Mouse (Mus musculus) stomach, embryonic 15.5 days (tissue): ENCODE measurements at regions not wholly inside any gene's neighbourhood (a gene's known extent, or its start where the extent isn't known, plus 50 kb on each side); places are given as distances from the start of the nearest gene placed in this dataset.
"Not testable (repeated sequence)": the region's sequence is repeated elsewhere in the genome, so short reads cannot be mapped to it uniquely, and the experiment has no call there.

Experiments used
- ATAC-seq: fragments of 200-750 bp; cut with Nextera tagmentation; 2 replicates; pipeline ENCODE4 v1.8.0; 2017; ENCODE audit warnings: low read depth, moderate number of reproducible peaks, moderate TSS enrichment; ENCODE audit not compliant: insufficient read depth, low FRiP score
- H3K27ac ChIP-seq: fragments of 300-500 bp; sonication (generic); 2 replicates; pipeline ENCODE4 v1.5.1; 2015; ENCODE audit warnings: mild to moderate bottlenecking, inconsistent platforms
- H3K27me3 ChIP-seq: fragments of 300-500 bp; sonication (generic); replicated peaks from 2 replicates; pipeline ENCODE4 v1.6.1; 2015; ENCODE audit warnings: inconsistent platforms
- H3K36me3 ChIP-seq: fragments of 300-500 bp; sonication (generic); 2 replicates; pipeline ENCODE4 v1.6.1; 2015; ENCODE audit warnings: inconsistent platforms
- H3K4me1 ChIP-seq: fragments of 300-500 bp; sonication (generic); 2 replicates; pipeline ENCODE4 v1.6.1; 2015; ENCODE audit warnings: inconsistent platforms
- H3K4me2 ChIP-seq: fragments of 300-500 bp; sonication (generic); 2 replicates; pipeline ENCODE4 v1.6.1; 2015; ENCODE audit warnings: mild to moderate bottlenecking, inconsistent platforms
- H3K4me3 ChIP-seq: fragments of 300-500 bp; sonication (generic); replicated peaks from 2 replicates; pipeline ENCODE4 v1.5.1; 2015; ENCODE audit warnings: inconsistent platforms
- H3K9ac ChIP-seq: fragments of 300-500 bp; sonication (generic); 2 replicates; pipeline ENCODE4 v1.6.1; 2015; ENCODE audit warnings: inconsistent platforms
- H3K9me3 ChIP-seq: fragments of 300-500 bp; sonication (generic); 2 replicates; pipeline ENCODE4 v1.6.1; 2016; ENCODE audit warnings: inconsistent platforms
- WGBS: fragments of 180-500 bp; shearing (Covaris S2); methylation state at CpG from one replicate; pipeline ENCODE4 v1.1.7; 2015; 5-methylcytosine and 5-hydroxymethylcytosine counted together

- Histone ChIP-seq H3K9ac (no peak overlapping the region), H3K4me2 (no peak overlapping the region), H3K9me3 (no peaks in the 10 kb centered on the region), H3K4me1 (no peaks in the 10 kb centered on the region), H3K27ac (no peak overlapping the region), H3K36me3 (no peaks in the 10 kb centered on the region), H3K27me3 (no peaks in the 10 kb centered on the region), H3K4me3 (no peak overlapping the region)
- WGBS: 66% methylated on average over 1 of the region's 1 CpGs
- no peak for ATAC-seq
Observed at GRCm38 (mm10) chr3:133677892-133678291, 133.0 kb upstream of the Tet2 start.

DNA sequence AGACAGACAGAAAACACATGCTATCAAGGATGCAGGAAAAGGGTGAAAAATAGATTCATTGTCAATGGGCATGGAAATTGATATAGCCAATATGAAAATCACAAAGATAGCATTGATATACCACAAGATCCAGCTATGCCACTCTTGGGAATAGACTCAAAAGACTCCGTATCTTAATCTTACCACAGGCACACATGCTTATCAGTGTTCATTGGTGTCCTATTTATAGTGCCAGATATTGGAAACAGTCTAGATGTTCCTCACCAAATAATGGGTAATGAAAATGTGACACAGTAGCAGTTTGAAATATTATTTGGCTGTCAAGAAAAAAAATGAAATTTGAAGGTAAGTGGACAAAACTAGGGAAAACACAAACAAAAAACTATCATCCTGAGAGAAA lies 135.0 kb upstream of the Tet2 start:
- no peaks in the 10 kb centered on the region for H3K27me3 ChIP-seq
- ATAC-seq: no peak
- H3K9me3 ChIP-seq: no peaks in the 10 kb centered on the region
- H3K27ac ChIP-seq: no peak overlapping the region
- no peak overlapping the region for H3K4me3 ChIP-seq
- H3K36me3 ChIP-seq: no peaks in the 10 kb centered on the region
- 67% methylated on average over 1 of the region's 1 CpGs for WGBS
- H3K4me1 ChIP-seq: no peaks in the 10 kb centered on the region
- H3K9ac ChIP-seq: no peak overlapping the region
- no peak overlapping the region for H3K4me2 ChIP-seq

DNA sequence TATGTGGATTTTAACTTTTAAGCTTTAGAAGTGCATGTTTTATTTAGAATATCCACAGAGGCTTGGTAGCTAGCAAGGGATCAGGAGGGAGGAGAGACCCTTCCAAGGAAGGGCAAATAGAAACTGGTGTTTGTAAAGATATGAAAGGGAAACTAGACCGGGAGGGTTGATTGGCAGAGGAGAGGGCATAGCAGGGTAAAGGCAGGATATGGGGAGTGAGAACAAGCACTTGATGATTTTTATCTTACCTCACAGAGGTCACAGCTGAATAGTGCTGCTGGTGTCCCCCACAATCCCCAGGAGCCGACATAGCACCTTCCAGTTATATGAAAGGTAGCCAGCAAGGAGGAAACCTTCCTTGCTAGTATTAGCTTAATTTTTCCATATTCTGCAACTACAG lies 135.4 kb upstream of the Tet2 start:
- Histone ChIP-seq H3K27me3 (no peaks in the 10 kb centered on the region), H3K4me2 (no peak overlapping the region), H3K27ac (no peak overlapping the region), H3K9me3 (no peaks in the 10 kb centered on the region), H3K4me3 (no peak overlapping the region), H3K9ac (no peak overlapping the region), H3K4me1 (no peaks in the 10 kb centered on the region), H3K36me3 (no peaks in the 10 kb centered on the region)
- ATAC-seq: no peak
- 48% methylated on average over 2 of the region's 2 CpGs for WGBS

DNA sequence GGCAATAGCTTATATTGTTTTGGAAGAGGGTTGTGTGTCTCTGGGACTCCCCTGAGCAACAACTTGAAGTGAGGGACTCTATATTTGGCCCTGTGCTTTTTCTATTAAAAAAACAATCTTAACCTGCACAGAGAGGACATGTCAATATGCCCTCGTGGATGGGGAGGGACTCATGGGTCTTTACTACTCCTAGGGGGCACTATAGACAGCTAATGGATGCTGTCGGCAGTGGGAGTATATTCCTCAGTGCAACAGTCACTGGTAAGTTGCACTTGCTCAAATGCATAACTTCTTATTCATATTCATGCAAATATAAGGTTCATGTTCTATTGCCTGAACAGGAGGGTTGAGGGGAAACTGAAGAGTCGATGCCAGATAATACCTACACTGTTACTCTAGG lies 135.9 kb upstream of the Tet2 start:
- ATAC-seq: no peak
- no peak overlapping the region for H3K27ac ChIP-seq
- no peaks in the 10 kb centered on the region for H3K4me1 ChIP-seq
- H3K4me3 ChIP-seq: no peak overlapping the region
- WGBS: 72% methylated on average over 3 of the region's 3 CpGs
- no peak overlapping the region for H3K9ac ChIP-seq
- no peaks in the 10 kb centered on the region for H3K9me3 ChIP-seq
- no peaks in the 10 kb centered on the region for H3K36me3 ChIP-seq
- no peaks in the 10 kb centered on the region for H3K27me3 ChIP-seq
- no peak overlapping the region for H3K4me2 ChIP-seq

DNA sequence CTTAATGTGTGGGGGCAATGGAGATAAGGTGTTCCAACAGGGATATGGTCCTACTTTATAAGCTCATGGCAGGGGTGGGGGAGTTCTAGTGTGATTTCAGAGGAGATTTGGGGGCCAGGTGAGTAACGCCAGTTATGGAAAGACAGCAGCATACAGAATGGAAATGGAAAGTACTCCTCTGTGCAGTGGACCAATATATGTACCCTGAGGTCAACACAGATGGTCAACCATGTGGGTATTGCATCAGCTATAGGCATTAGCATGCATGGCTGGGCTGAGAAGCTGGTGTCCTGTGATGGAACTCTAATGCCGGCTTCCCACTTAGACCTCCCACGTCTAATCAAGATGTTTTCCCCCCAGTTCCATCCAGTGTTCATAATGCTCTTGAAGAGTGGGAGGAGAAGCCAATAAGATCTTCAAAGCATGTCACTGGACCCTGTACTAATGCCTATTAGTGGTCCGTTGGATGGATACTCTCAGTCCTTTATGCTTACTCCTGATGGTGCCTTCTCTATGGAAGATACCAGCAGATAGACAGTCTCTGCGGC lies 139.3 kb upstream of the Tet2 start:
- no peak for ATAC-seq
- H3K4me2 ChIP-seq: no peak overlapping the region
- no peaks in the 10 kb centered on the region for H3K9me3 ChIP-seq
- H3K27me3 ChIP-seq: no peaks in the 10 kb centered on the region
- H3K27ac ChIP-seq: no peak overlapping the region
- 90% methylated on average over 5 of the region's 5 CpGs for WGBS
- no peak overlapping the region for H3K4me3 ChIP-seq
- H3K9ac ChIP-seq: no peak overlapping the region
- no peaks in the 10 kb centered on the region for H3K36me3 ChIP-seq
- no peaks in the 10 kb centered on the region for H3K4me1 ChIP-seq

DNA sequence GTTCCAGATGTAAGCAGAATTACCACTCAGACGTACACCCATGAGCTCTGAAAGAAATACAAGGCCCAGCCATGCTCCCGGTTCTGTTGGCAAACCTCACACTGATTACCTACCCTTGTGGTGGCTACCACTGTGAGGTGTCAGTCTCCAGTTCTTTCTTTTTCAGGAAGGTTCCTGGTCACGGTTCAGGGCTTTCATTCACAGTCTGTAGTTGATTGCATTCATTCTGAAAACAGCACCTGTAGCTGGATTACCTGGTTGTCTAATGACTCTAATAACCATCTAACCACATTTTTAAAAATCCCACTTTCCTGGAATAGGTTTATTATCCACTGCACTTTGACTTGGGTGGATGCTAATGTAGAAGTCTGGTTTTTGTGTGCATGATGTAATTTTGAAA lies 139.8 kb upstream of the Tet2 start:
- Histone ChIP-seq H3K9ac (no peak overlapping the region), H3K27ac (no peak overlapping the region), H3K4me1 (no peaks in the 10 kb centered on the region), H3K9me3 (no peaks in the 10 kb centered on the region), H3K4me2 (no peak overlapping the region), H3K4me3 (no peak overlapping the region), H3K36me3 (no peaks in the 10 kb centered on the region), H3K27me3 (no peaks in the 10 kb centered on the region)
- ATAC-seq: no peak
- 79% methylated on average over 3 of the region's 3 CpGs for WGBS

DNA sequence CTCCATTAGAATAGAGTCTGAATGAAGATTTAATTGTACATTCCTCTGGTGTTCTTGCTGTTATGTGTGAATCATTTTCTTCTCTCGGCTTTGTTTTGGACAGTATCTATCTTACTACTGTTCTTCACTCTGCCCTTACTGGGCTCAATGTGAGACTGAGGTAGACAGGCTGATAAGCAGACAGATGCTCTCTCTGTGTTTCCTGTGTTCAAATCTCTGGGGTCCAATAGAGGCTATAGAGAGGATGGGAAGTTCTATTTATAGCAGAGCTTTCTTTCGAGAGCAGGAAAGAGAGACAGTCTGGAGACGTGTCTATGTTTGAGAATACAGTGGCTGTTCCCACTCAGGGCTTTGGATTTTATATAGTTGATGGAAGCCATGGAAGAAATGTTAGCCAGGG lies 140.5 kb upstream of the Tet2 start:
- no peak overlapping the region for H3K27ac ChIP-seq
- H3K36me3 ChIP-seq: no peaks in the 10 kb centered on the region
- no peak overlapping the region for H3K4me2 ChIP-seq
- H3K9me3 ChIP-seq: no peaks in the 10 kb centered on the region
- ATAC-seq: no peak
- no peaks in the 10 kb centered on the region for H3K4me1 ChIP-seq
- WGBS: 48% methylated on average over 3 of the region's 3 CpGs
- no peak overlapping the region for H3K9ac ChIP-seq
- H3K27me3 ChIP-seq: no peaks in the 10 kb centered on the region
- no peak overlapping the region for H3K4me3 ChIP-seq

DNA sequence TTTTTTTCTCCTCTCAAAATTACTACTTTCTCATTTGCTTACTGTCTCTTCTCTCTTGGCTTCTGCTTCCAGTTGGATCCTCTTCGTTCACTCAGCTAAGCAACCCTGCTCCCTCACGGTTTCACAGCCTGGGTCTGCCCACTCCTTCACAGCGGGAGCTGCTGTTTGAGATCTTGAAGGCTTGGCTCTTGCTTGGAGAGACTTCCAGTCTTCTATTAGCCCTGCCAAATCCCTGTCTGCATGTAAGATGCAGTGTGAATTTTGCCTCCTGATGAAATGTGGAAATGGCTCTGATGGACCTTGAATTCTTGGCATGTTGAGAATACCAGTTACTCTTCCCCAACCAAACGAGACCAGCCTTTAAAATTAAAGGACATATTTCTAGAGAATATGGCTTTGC lies 149.1 kb upstream of the Tet2 start:
- H3K4me1 ChIP-seq: no peaks in the 10 kb centered on the region
- no peaks in the 10 kb centered on the region for H3K36me3 ChIP-seq
- no peaks in the 10 kb centered on the region for H3K27me3 ChIP-seq
- no peak overlapping the region for H3K9ac ChIP-seq
- no peak overlapping the region for H3K4me2 ChIP-seq
- no peaks in the 10 kb centered on the region for H3K9me3 ChIP-seq
- no peak overlapping the region for H3K27ac ChIP-seq
- no peak overlapping the region for H3K4me3 ChIP-seq
- no peak for ATAC-seq
- 40% methylated on average over 4 of the region's 4 CpGs for WGBS

DNA sequence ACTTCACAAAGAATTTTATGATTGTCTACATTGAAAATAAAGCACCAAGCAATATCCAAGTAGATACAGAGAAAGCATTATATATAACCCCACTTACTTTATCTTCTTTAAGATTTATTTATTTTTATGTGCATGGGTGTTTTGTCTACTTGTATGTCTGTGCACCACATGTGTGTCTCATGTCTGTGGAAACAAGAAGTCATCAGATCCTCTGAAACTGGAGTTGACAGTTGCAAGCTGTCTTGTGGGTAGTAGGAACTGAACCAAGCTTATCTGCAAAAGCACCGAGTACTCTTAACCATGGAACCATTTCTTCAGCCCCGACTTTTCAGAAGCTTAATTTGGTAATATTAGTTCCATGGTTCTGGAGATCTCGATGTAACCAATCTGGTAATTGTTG lies 151.2 kb upstream of the Tet2 start:
- H3K36me3 ChIP-seq: no peaks in the 10 kb centered on the region
- H3K4me2 ChIP-seq: no peak overlapping the region
- 83% methylated on average over 3 of the region's 3 CpGs for WGBS
- no peaks in the 10 kb centered on the region for H3K9me3 ChIP-seq
- no peaks in the 10 kb centered on the region for H3K4me1 ChIP-seq
- H3K27me3 ChIP-seq: no peaks in the 10 kb centered on the region
- H3K27ac ChIP-seq: no peak overlapping the region
- no peak for ATAC-seq
- no peak overlapping the region for H3K4me3 ChIP-seq
- no peak overlapping the region for H3K9ac ChIP-seq

DNA sequence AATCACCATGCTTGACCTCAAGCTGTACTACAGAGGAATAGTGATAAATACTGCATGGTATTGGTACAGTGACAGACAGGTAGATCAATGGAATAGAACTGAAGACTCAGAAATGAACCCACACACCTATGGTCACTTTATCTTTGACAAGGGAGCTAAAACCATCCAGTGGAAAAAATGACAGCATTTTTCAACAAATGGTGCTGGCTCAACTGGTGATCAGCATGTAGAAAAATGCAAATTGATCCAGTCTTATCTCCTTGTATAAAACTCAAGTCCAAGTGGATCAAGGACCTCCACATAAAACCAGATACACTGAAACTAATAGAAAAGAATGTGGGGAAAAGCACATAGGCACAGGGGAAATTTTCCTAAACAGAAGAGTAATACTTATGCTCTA lies 159.9 kb upstream of the Tet2 start:
- not testable (repeated sequence) for H3K36me3 ChIP-seq

DNA sequence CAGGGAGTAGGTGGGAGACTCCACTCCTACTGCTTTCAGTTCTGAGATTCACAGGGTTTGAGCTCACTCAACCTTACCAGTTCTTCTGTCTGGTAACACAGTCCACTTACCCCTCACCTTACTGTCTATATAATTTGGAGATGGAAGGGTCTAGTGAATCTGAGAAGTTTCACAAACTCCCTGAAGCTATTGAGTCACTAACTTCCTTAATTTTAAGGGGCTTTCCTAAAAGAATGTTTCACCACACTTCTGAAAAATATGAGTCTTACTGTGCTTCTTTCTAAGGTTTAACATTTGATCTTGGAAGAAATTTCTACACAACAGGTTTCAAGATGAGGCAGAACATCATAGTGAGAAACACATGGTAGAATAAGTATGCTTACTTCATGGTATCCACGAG lies 166.6 kb upstream of the Tet2 start:
- no peak for ATAC-seq

More for the DNA sequence above, 159.9 kb upstream of the Tet2 start:
- ATAC-seq, H3K4me1 ChIP-seq, H3K9me3 ChIP-seq, H3K27me3 ChIP-seq, H3K4me2 ChIP-seq, H3K9ac ChIP-seq, H3K27ac ChIP-seq, H3K4me3 ChIP-seq: not testable (repeated sequence)

DNA sequence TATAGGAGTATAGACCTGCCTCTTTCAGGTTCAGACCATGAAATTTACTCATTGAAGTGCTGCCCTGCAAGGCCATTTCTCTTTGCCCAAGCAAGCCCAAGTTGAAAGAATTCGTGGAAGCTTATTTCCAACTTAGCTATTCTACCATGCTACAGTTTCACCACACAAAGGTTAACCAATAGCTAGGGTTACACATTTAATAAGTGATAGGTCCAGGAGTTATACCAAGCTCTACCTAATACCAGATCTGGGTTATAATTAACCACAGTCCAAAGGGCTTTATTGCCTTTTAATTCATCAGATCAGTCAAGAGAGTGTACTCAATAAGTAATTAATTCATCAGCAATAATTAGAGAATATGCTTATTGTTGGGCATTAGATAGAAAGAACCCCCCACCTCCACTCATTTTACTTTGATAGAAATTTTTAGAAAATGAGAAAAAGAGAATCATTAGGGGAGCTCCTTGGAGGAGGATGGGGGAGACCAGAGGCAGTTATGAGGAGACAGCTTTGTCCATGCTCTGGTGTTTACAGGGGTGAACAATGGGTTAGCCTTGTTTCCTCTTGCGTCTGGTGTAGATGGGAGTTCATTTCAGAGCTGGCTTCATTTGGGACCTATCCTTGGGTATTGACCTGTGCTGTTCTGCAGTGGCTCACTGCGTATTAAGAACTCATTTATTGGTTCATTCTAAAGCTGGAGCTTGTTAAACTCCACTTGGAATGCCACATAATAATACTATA lies 177.8 kb upstream of the Tet2 start:
- H3K36me3 ChIP-seq: no peaks in the 10 kb centered on the region
- H3K4me3 ChIP-seq: no peak overlapping the region
- no peaks in the 10 kb centered on the region for H3K9me3 ChIP-seq
- H3K4me1 ChIP-seq: no peaks in the 10 kb centered on the region
- H3K27me3 ChIP-seq: no peaks in the 10 kb centered on the region
- no peak overlapping the region for H3K4me2 ChIP-seq
- no peak for ATAC-seq
- WGBS: 71% methylated on average over 3 of the region's 3 CpGs
- no peak overlapping the region for H3K9ac ChIP-seq
- no peak overlapping the region for H3K27ac ChIP-seq

More for the DNA sequence above, 166.6 kb upstream of the Tet2 start:
- H3K36me3 ChIP-seq: no peaks in the 10 kb centered on the region
- no peak overlapping the region for H3K4me3 ChIP-seq
- no peak overlapping the region for H3K4me2 ChIP-seq
- no peaks in the 10 kb centered on the region for H3K27me3 ChIP-seq
- H3K9ac ChIP-seq: no peak overlapping the region
- H3K9me3 ChIP-seq: no peaks in the 10 kb centered on the region
- no peaks in the 10 kb centered on the region for H3K4me1 ChIP-seq
- WGBS: 65% methylated on average over 1 of the region's 1 CpGs
- no peak overlapping the region for H3K27ac ChIP-seq

GRCm38 (mm10) chr3:133726831-133727230 lies 181.9 kb upstream of the Tet2 start:
- Histone ChIP-seq H3K9ac (no peak overlapping the region), H3K9me3 (no peaks in the 10 kb centered on the region), H3K4me1 (no peaks in the 10 kb centered on the region), H3K36me3 (no peaks in the 10 kb centered on the region), H3K4me2 (no peak overlapping the region), H3K27me3 (no peaks in the 10 kb centered on the region), H3K4me3 (no peak overlapping the region), H3K27ac (no peak overlapping the region)
- 88% methylated on average over 6 of the region's 6 CpGs for WGBS
- ATAC-seq: no peak
